Mouse (Mus musculus) kidney, adult 2 months (tissue): Measurements from ENCODE around the gene Zfp239. TPM values are rescaled to one million over a fixed set of nuclear protein-coding genes. Genes with fewer than 3 reads are reported as not detected.
"Not testable (repeated sequence)": the region's sequence is repeated elsewhere in the genome, so short reads cannot be mapped to it uniquely, and the experiment has no call there.

ENCODE experiments used
- DNase-seq: peaks from one replicate; pipeline ENCODE4 v3.0.0; 2021
- H3K27ac ChIP-seq: fragments of 200-500 bp; 2 replicates; pipeline ENCODE4 v1.5.1; 2012; ENCODE audit warnings: low read depth, low read length, control low read depth, inconsistent platforms; ENCODE audit not compliant: insufficient read depth
- H3K27me3 ChIP-seq: fragments of 200-500 bp; replicated peaks from 2 replicates; pipeline ENCODE4 v1.6.1; 2012; ENCODE audit warnings: mild to moderate bottlenecking, moderate library complexity, low read length, inconsistent platforms; ENCODE audit not compliant: control insufficient read depth, insufficient read depth
- H3K36me3 ChIP-seq: fragments of 200-500 bp; 2 replicates; pipeline ENCODE4 v1.6.1; 2012; ENCODE audit warnings: mild to moderate bottlenecking, moderate library complexity, low read length, inconsistent platforms; ENCODE audit not compliant: control insufficient read depth, insufficient read depth
- H3K4me1 ChIP-seq: fragments of 200-500 bp; 2 replicates; pipeline ENCODE4 v1.6.1; 2011; ENCODE audit warnings: low read length; ENCODE audit not compliant: control insufficient read depth, insufficient read depth
- H3K4me3 ChIP-seq: fragments of 200-500 bp; 2 replicates; pipeline ENCODE4 v1.5.1; 2011; ENCODE audit warnings: mild to moderate bottlenecking, low read depth, low read length, control low read depth; ENCODE audit not compliant: insufficient read depth
- CTCF ChIP-seq: fragments of 200-500 bp; conservative IDR thresholded peaks from 2 replicates; pipeline ENCODE4 v1.5.1; 2011; ENCODE audit warnings: low read depth, mild to moderate bottlenecking, control low read depth, low read length, moderate library complexity, mixed read lengths; ENCODE audit not compliant: insufficient read depth, insufficient read length
- POLR2A ChIP-seq: fragments of 200-500 bp; IDR thresholded peaks from one replicate; pipeline ENCODE4 v1.6.1; 2011; ENCODE audit warnings: low read depth, low read length, control low read depth
- WGBS: fragments of 180-500 bp; shearing (Covaris S2); methylation state at CpG from one replicate; pipeline ENCODE4 v1.1.7; 2018; 5-methylcytosine and 5-hydroxymethylcytosine counted together
- polyA plus RNA-seq: library from polyadenylated mRNA; depleted of rRNA; stranded (reverse); fragments of >200 nt; gene quantifications from 2 replicates; pipeline ENCODE4 v1.2.3, GENCODE M21; 2012

Zfp239 gene
- polyA plus RNA-seq, 1 experiment = 1.5 TPM

- Histone ChIP-seq H3K27me3 (no peaks in the 10 kb centered on the region), H3K27ac (no peak overlapping the region), H3K4me3 (peak overlapping the region; percentile 50), H3K4me1 (no peaks in the 10 kb centered on the region), H3K36me3 (no peaks in the 10 kb centered on the region)
- DNase-seq = peak; percentile 56
- 3% methylated on average over 26 of the region's 26 CpGs for WGBS
- TF ChIP-seq POLR2A (no peak), CTCF (no peak)
Measured at GRCm38 (mm10) chr6:117862899-117863620, 1.2 kb downstream of the Zfp239 start.

- Histone ChIP-seq H3K27ac (no peak overlapping the region), H3K4me1 (no peaks in the 10 kb centered on the region), H3K4me3 (no peak overlapping the region), H3K27me3 (no peaks in the 10 kb centered on the region), H3K36me3 (no peaks in the 10 kb centered on the region)
- WGBS = 89% methylated on average over 8 of the region's 8 CpGs
- DNase-seq = no peak
- no peak for TF ChIP-seq POLR2A
- no peak for TF ChIP-seq CTCF
Measured at GRCm38 (mm10) chr6:117863751-117864150, 1.9 kb downstream of the Zfp239 start.

GRCm38 (mm10) chr6:117868187-117868586, 6.3 kb downstream of the Zfp239 start:
- Histone ChIP-seq H3K36me3 (no peaks in the 10 kb centered on the region), H3K27me3 (no peaks in the 10 kb centered on the region), H3K27ac (no peak overlapping the region), H3K4me3 (no peak overlapping the region), H3K4me1 (no peaks in the 10 kb centered on the region)
- WGBS = 73% methylated on average over 8 of the region's 8 CpGs
- peak; percentile 14 for DNase-seq
- TF ChIP-seq CTCF (no peak), POLR2A (no peak)

GRCm38 (mm10) chr6:117871034-117871433, 9.1 kb downstream of the Zfp239 start:
- no peak for DNase-seq
- TF ChIP-seq POLR2A = no peak
- no peak for TF ChIP-seq CTCF
- H3K4me3 ChIP-seq = no peak overlapping the region
- no peak overlapping the region for H3K27ac ChIP-seq
- H3K36me3 ChIP-seq = no peaks in the 10 kb centered on the region
- WGBS = 76% methylated on average over 14 of the region's 14 CpGs
- peaks cover 8% of the 10 kb centered on the region; the same call in 1 of the 2 replicates for H3K4me1 ChIP-seq
- no peaks in the 10 kb centered on the region for H3K27me3 ChIP-seq

- H3K4me3 ChIP-seq, H3K36me3 ChIP-seq, DNase-seq, H3K4me1 ChIP-seq, H3K27me3 ChIP-seq, H3K27ac ChIP-seq: not testable (repeated sequence)
- 89% methylated on average over 7 of the region's 7 CpGs for WGBS
Measured at GRCm38 (mm10) chr6:117873450-117873849, 11.6 kb downstream of the Zfp239 start.

GRCm38 (mm10) chr6:117874621-117875281, 12.9 kb downstream of the Zfp239 start:
- Histone ChIP-seq H3K4me1 (peaks cover 8% of the 10 kb centered on the region; the same call in 1 of the 2 replicates), H3K4me3 (no peak overlapping the region), H3K27me3 (no peaks in the 10 kb centered on the region), H3K27ac (peak overlapping the region; percentile 58), H3K36me3 (no peaks in the 10 kb centered on the region)
- 46% methylated on average over 3 of the region's 3 CpGs for WGBS
- no peak for TF ChIP-seq CTCF
- TF ChIP-seq POLR2A = no peak
- peak; percentile 70 for DNase-seq

- TF ChIP-seq POLR2A (no peak), CTCF (no peak)
- Histone ChIP-seq H3K36me3 (no peaks in the 10 kb centered on the region), H3K4me3 (peak overlapping the region; percentile 82), H3K4me1 (peaks cover 11% of the 10 kb centered on the region; the same call in 1 of the 2 replicates), H3K27ac (peak overlapping the region; percentile 100), H3K27me3 (no peaks in the 10 kb centered on the region)
- peak; percentile 96 for DNase-seq
- WGBS = 10% methylated on average over 26 of the region's 26 CpGs
Measured at GRCm38 (mm10) chr6:117878700-117879407, 17.0 kb downstream of the Zfp239 start.
